Mouse (Mus musculus): ENCODE measurements around the gene Cop1.

DNA sequence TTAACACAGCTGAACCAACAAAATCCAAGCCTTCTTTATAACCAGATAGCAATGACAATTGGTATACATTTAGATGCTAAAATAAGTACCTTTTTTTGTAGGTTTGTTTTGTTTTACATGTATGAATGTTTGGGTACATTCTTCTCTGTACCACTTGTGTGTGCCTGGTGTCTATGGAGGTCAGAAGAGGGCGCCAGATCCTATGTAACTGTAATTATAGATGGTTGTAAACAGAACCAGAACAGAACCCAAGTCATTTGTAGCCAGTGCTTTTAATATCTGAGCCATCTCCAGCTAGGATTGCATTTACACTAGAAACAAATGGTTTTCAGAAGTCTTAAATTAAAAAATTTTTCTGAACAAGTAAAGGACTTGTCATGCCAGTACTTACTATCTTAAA lies 54.7 kb downstream of the Cop1 start:
- TF ChIP-seq CTCF (IDR thresholded peaks at IDR 0.05; ENCODE audit: low read depth, low read length): no peak
- no peak for TF ChIP-seq EP300 (IDR thresholded peaks at IDR 0.05; ENCODE audit: insufficient read depth, low read depth, low read length)
- no peak for TF ChIP-seq POLR2A (IDR thresholded peaks at IDR 0.05; ENCODE audit: insufficient read depth, low read length)
